Mouse (Mus musculus) left cerebral cortex, adult 11 months (tissue): ENCODE results near the gene Ralgds.
"Not testable (repeated sequence)": the region's sequence is repeated elsewhere in the genome, so short reads cannot be mapped to it uniquely, and the experiment has no call there.

Experiments used
- DNase-seq: peaks from one replicate; pipeline ENCODE4 v3.0.0; 2022; ENCODE audit warnings: low spot score

The Ralgds gene

GRCm38 (mm10) chr2:28505795-28506194 is 7.1 kb upstream of the Ralgds start, which contains the start of gene Gm10134:
Gene Gm10134, plus strand, starts transcription at chr2:28506095.
- no peak for DNase-seq

- no peak for DNase-seq
Observed at GRCm38 (mm10) chr2:28506291-28506690, 6.6 kb upstream of the Ralgds start.

GRCm38 (mm10) chr2:28511600-28511999 is 1.3 kb upstream of the Ralgds start:
- DNase-seq: not testable (repeated sequence)

DNA sequence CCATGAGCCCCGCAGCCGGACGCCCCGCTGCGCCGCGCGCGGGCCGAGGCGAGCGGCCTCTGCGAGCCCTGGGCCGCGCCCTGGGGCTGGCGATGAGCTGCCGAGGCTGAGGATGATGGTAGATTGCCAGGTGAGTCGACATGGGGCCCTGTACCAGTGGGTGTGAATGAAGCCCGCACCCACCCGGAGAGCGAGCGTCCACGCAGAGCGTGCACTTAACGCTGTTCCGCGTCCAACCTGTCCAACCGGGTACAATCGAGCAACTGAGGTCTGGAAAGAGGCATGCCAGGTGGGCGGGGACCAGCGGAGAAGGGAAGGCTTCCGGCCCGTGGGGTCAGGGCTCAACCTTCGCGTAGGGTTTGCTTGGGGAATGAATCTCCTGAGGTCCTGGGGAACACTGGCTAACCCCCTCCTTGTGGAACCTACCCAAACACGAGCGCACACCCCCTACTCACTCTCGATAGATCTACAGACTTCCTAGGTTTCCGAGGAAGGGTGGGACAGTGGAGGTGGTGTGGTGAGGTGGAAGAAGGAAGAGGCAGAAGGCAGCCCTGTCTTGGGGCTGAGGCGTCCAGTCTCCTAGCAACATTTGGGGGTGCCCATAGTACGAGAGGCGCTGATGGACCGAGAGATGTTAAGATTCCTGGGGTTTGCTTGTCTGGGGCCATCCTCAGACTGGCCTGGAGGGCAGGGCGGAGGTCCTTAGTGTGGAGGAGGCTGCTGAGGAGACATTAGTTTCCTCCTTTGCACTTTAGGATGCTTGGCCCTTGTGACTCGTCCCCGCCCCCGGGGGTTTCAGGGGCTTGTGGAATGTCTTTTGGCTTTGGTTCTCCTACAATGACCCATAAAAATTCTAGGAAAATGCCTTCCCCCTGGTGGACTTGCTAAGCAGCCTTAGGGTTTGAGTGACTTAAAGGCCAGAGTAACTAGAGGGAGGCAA is 776 bp downstream of the Ralgds start:
- DNase-seq: no peak

GRCm38 (mm10) chr2:28514489-28514888 is 1.6 kb downstream of the Ralgds start:
- no peak for DNase-seq

GRCm38 (mm10) chr2:28517206-28517909 is 4.4 kb downstream of the Ralgds start:
- DNase-seq: no peak

DNA sequence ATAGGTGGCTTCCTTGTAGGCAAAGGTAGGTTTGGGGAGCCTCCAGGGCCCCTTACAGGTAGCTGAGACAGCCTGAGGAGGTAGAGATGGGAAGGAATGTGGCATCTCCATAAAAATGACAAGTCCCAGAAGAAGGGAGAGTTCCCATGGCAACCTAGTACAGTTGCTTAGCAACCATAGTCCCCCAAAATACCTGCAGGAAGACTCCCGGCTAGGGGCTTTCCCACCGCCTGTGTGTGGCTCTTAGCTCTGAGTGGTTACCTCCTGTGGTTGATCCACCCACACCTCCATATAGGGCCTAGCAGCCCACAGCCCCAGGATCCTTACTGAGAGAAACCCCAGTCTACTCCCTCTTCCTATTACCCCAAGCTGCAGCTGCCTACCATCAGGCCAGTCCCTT is 5.3 kb downstream of the Ralgds start:
- DNase-seq: no peak

GRCm38 (mm10) chr2:28520581-28520980 is 7.7 kb downstream of the Ralgds start:
- DNase-seq: no peak

GRCm38 (mm10) chr2:28521571-28522151 is 8.7 kb downstream of the Ralgds start:
- DNase-seq: no peak

GRCm38 (mm10) chr2:28522166-28522565 is 9.2 kb downstream of the Ralgds start:
- no peak for DNase-seq

GRCm38 (mm10) chr2:28523643-28524117 is 10.8 kb downstream of the Ralgds start:
- peak; percentile 78 for DNase-seq

DNA sequence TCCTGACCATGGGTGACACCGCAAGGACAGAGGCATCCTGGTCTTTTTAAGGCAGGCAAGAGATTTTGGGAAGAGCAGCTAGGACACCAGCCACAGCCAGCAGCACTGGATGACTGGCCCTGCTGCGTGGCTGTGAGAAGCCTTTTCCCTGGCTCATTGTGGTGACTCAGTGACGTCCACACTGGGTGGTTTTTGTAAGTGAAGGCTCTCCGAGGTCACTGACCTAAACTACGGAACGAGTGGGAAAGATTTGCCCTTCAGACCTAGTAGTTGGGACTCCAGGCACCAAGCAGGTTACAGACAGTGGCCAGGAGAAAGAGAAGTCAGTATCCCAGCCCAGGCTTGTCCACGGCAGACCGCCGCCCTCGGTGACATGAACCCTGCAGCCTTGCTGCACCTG is 11.5 kb downstream of the Ralgds start:
- no peak for DNase-seq

DNA sequence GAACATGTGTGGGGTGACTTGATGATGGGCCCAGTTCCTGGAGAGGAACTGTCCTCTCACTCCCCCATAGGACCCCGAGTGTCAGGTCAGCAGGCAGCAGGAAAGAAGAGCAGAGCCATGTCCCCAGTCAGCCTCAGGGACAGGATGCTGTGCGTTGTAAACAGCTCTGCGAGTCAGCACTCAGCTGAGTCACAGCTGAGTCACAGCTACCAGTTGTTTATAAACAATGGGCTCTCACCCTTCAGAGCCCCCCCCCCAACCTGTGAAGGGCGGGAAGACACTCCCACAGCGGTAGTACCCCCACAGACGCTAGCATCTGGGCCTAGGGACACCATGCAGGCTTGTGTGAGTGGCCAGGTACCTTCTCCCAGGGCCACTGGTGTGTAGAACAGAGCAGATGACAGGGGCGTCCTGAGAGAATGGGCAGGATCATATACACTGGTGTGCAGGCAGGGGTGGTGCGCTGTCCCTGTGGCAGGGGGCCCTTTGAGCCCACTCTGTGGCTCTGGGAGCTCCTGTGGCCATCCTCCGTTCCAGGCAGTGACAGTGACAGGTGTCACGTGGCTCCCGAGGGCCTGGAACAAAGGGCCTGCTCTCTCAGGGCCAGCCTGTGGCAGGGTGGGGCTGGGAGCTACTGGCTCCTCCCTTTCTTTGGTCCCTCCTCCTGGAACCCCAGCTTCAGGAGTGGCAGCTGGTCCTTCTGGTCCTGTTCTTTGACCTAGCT is 12.5 kb downstream of the Ralgds start:
- DNase-seq: no peak

- DNase-seq: no peak
Observed at GRCm38 (mm10) chr2:28525943-28526876, 13.3 kb downstream of the Ralgds start.

DNA sequence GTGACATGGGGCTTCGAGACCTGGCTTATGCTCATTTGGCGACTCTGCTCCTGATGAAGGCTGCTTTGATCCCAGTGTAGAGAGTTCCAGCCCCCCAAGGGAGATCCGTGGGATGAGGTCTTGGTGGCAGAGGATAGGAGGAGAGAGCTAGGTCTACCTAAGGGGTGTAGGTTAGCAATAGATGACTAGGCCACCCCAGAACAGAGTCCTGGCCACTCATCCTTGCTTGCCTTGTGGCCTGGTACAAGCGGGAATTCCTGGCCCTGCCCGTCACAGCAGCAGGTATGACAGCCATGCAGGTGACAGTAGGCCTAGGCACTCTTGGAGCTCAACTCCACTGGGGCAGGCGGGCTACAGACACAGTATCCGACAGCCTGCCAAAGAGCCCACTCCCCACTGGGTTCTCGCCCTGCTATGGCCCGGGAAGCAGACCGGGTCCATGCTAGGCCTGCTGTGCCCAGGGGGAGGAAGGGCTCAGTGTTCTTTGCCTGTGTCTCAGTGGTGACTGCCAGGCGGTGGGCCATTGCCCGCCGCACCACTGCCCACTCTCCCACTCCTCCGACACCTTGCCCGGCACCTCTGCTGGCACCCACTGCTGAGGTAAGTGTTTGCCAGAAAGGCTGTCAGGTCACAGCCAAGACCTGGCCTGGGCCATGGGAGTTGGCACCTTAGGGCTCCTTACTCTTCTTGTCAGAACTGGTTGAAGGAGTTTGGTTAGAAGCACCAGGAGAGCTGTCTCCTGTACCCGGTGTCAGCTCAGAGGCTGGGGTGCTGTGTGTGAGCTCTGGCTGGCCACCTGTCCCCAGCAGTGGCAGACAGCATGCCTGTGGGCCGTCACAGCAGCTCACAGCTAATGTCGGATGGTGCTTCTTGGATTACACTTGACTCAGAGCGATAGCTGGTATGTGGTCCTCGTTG is 14.8 kb downstream of the Ralgds start:
- DNase-seq: no peak

DNA sequence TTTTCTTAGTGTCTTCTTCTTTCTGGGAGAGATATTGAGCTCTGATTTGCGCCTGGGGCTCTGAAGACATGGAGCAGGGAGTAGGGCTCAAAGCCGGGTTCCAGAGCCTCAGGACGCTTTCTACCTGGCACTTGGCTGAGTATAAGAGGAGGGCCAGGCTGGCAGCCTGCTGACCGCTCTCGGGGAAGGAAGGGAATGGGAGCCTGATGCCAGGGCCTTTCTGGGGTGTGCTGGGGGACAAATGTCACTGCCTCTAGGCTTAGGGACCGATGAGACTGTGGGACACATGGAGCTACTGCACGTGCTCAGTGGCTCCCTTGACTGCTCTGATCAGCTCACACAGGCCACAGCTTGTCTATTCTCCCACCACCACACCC is 15.4 kb downstream of the Ralgds start:
- no peak for DNase-seq

GRCm38 (mm10) chr2:28529856-28530255 is 16.9 kb downstream of the Ralgds start:
- DNase-seq: no peak

- no peak for DNase-seq
Observed at GRCm38 (mm10) chr2:28530311-28530710, 17.4 kb downstream of the Ralgds start.

DNA sequence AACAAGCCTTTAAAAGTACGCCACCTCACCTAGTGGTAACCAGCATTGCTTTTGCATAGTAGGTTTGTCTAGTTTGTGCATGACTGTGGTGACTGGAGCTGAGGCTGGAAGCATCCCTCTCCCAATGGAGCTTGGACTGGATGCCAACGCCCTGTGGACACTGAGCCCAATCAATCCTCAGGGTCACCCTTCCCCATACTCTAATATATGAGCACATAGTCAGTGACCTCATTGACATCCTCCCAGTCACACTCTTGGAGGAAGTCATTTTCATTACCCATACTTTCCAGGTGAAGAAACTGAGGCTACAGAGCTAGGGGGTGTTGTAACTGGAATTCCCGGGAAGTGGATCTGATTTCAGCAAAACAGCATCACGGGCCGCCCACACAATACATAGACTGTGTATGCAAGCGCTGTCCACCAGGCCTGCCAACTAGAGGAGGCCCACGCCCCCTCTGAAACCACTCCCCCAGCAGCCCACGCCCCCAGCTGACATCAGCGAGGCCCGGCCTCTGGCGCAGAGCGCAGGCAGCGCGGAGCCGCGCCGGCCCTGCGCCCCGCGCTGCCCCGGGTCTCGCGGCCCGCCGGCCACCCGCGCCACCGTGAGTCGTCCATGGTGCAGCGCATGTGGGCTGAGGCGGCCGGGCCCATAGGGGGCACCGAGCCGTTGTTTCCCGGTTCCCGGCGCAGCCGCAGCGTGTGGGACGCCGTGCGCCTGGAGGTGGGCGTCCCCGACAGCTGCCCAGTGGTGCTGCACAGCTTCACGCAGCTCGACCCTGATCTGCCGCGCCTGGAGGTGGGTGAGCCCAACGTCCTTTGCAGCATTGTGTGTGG is 20.2 kb downstream of the Ralgds start:
- peak; percentile 88 for DNase-seq
